Mouse (Mus musculus): ENCODE data around the gene Pot1a.

Gene Pot1a

DNA sequence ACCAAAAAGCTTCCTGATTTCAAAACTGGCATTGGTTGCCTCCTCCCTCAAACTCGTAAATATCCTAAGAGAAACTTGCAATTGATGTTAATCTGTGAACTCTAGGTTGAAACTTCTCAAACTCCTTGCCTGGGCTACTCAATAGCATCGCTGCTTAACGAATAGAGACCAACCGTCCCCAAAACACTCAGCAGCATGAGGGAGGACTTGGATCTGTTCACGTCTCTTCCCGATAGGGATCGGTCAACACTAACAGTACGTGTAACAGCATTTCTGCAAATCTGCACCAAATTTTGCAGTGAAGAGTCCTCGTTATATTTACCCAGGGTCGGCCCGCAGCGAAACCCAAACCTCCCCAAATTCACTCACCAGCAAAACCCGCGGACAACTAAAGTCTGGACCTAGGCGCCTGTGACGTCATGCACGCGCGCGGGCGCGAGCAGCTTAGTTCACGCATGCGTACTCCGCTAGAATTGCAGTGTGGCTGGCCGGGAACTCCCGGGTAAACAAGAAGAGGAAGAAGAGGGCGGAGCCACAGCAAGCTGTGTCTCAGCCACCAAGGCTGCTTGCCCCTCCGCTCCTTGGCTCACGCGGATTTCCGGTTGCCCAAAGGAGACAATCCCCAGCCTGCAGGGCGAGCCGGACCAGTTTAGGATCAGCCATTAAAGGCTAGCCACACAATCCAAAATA is at the start of gene Pot1a:
Gene Pot1a (minus strand): TSS at position 441 of the 690 bp plus-strand sequence.
- CTCF ChIA-PET: no interaction called here

DNA sequence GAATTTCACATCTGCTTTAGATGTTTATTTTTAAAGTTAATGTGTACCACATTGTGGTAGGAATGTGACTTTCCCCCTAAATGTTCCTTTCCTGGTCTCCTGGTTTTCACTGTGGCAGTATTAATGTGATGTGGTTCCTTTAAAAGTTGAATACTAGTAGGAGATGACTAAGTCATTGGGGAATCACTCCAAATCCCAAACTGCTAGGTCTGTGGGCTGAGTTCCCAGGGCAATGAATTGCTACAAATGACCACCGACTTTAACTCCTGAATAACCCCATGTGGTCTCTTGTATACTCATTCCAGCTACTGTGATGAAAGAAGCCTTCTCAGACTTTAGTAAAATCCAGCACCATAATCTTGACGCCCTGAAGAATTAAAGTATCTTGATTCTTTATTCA is 27.2 kb upstream of the Pot1a start:
- CTCF ChIA-PET: no interaction called here

DNA sequence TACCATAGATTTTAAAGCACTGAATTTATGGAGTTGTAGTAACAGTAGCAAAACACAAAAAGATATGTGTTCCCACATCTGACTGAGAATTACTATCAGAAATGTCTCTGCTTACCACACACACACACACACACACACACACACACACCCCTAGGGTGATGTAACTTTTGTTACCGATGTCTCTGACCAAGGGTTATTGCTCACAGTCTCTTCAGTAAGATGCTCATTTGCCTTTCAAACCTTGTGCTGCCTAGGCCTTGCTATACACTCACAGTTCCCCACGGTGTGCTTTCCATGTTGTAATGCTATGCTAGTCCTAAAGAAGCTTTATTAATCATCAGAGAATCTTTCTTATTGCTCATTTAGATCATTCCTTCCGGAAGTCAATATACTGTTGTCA is 3.0 kb downstream of the Pot1a start:
- CTCF ChIA-PET: no interaction called here

DNA sequence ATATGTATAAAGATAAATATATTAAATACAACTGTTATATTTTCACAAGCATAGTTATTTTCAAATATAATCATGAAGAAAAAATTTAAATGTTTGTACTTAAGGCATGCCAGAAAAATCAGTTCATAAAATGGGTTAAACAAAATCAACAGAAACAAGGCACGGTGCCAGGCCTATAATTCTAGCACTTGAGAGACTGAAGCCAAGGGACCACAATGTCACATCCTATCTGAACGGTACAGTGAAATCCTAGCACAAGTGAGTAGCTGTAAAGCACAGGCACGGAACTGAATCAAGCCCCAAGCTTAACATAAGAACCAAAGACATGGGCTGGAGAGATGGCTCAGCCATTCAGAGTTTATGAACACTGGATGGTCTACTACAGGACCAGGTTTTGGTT is 6.8 kb downstream of the Pot1a start:
- CTCF ChIA-PET: no interaction called here

DNA sequence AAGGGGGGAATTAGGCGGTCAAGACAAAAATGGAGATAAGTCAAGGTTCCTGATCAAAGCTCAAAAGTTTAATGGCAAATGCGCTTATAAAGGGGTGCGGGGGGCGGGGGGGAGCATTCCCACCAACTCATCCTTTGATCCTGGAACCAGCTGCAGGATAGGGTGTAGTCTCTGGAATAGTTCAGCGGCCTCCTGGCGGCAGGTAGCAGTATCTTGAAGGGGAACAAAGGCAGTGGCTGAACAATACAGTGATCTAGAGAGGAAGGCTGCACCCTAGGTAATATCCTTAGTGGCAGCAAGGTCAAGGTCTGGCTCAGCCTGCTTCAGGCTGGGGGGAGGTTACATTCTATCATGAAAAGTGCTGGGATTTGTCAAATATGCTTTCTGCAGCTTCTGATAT is 7.8 kb downstream of the Pot1a start:
- CTCF ChIA-PET: no interaction called here

DNA sequence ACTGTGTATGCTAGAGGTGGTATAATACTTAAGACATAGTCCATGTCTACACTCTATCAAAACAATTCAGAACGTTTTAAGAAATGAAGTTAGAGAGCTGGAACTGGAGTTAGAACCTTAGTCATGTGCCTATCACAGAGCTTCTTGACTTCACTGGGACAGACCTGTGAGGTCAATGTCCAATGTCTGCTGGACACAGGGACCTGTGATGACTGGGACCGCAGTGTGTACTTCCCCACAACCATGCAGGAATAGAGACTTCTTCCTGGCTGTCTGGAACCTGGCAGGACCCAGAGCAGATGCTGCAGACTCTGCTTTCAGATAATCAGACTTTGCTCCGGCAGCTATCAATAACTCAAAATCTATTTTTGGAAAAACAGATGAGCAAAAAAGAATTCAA is 40.8 kb downstream of the Pot1a start:
- CTCF ChIA-PET: no interaction called here

DNA sequence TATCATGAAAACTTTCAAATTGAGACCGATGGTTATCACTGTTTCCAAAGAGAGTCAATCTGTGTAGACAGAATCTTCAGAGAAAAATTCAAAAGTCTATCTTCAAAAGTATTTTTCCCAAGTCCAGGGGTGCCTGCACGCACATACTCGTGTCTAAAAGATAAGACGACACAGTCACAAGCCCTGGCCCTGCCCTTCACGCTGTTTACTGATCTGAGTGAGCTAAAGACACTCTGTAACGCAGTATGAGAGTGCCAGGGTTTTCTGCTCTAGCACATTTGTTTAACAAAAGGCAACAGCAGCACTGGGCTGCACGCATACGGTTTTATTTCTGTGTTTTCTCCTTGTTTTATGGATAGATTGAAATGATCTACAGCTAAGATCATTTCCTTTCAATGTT is 41.5 kb downstream of the Pot1a start:
- CTCF ChIA-PET: no interaction called here

DNA sequence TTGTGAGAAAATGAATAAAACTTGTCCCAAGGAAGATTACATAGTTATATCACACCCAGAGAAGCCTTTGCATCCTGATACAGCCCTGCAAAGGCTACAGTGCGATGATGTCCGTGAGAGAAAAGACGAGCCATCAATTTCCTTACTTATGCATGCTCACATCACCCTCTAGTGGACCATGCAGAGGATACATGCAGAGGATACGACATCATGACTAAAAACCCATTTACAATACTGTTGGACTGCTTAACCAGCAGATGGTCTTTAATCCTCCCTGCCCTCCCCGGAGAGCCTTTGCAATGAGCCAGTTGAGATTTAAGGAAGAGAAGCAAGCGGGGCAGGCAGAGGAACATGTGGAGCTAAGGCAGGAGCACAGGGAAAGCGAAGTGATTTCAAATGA is 42.0 kb downstream of the Pot1a start:
- CTCF ChIA-PET: no interaction called here

DNA sequence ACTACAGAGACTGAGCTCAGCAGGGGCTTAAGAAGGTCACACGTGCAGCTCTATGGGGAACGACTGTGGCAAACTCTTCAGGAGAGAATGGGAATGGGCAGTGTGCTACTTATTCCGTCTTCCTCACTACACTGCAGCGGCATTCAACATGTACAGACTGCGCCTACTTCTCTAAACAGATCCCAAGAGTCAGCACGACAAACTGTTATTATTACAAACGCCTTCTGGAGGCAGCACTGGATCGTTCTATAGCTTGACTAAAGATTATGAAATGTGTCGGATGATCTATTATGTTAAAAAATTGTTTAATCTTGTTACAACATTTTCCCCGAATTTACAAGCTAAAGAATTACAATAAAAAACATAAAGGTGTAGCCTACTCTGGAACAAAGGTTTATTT is 42.8 kb downstream of the Pot1a start:
- CTCF ChIA-PET: no interaction called here

DNA sequence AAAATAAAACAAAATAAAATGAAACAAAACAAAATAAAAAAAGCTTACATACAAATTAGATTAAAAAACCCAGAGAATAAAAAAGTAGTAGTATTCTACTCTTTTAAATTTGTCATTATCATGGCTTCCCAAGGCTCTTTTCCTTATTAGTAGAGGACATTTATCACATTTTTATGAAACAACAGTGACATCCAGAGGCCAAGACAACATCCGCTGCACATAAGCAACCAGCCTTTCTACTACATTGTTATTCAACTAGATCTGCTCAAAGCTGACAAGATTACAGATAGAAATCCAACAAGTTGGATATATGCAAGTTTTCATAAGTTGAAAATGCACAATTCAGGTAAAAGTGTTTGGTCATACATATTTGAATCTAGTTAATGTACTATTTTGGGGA is 56.4 kb downstream of the Pot1a start:
- CTCF ChIA-PET: no interaction called here

DNA sequence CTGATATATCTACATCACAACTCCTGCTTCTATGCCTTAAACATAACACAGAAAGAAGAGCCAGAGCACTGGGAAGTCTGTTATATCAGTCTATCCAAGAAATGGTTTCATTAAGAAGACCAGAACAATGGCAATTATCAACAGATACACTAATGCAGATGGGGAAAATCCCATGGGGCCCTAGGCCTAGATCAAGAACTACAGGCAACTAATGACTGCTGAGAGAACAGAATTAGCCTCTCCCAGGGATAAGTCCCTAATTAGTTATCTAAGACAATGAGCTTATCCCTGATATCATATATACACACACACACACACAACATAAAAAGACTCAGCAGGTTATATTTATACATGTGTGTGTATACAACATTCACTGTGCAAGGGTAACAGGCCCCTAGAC is 72.5 kb downstream of the Pot1a start:
- CTCF ChIA-PET: no interaction called here

DNA sequence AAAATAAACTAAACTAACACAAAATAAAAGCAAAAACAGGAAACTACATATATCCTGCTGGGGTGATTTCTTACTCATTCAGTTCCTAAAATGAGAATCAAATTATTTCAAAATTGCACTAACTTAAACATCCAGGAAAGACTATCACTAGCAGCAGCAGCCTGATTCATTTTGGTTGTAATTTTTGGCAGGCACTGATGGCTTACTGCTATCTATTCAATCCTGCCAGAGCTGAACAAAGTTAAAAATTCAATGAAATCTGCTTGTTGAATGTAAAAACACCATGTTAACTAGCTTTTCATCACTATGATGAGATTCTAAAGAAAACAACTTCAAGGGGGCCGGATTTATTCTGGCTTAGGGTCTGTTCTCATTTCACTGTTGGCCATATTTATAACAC is 82.5 kb downstream of the Pot1a start:
- CTCF ChIA-PET: no interaction called here

DNA sequence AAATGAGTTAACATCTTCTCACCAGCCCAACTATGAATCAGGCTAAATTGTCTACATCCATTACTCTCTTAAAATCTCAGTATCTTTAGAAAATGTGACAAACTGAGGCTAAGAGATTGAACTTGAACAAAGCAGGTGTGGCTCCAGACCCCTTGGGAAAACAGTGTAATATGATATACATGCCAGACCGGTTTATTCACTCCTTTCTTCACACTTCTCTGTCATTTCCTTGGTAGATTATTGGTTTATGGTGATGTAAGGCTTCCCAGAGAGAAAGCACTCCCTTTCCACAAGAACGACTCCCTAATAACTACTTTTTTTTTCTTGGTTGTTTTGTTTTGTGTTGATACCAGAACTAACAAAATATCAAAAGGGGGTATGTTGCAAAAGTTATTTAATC is 98.4 kb downstream of the Pot1a start:
- CTCF ChIA-PET: no interaction called here

DNA sequence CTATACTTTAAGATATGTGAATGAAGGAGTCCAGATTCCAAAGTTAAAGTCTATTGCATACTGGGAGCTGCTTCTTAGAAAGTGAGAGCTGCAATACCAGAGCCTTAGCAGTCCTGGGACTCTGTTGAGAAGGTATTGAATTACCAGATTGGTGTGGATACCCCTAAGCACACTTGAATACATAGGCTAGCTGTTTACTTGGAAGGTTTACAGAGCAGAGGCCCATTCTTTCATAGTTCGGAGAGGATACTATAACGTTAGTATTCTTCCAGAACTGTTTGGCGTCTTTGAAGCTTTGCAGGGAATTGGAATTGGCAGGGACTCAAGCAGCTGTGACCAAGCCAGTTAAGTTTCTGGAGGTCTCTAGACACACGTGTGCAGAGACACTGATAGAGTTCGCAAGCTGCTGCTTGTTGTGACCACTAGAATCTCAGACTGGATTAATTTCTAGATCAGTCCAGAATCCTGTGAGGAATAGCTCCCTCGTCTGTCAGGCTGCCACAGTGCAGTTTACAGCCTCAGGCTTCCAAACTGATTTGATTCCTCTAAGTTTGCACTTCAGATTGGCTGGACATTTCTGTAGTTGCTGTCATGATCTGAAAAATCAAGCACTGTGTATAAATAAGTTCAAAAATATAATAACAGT is 99.7 kb downstream of the Pot1a start:
- CTCF ChIA-PET: no interaction called here

DNA sequence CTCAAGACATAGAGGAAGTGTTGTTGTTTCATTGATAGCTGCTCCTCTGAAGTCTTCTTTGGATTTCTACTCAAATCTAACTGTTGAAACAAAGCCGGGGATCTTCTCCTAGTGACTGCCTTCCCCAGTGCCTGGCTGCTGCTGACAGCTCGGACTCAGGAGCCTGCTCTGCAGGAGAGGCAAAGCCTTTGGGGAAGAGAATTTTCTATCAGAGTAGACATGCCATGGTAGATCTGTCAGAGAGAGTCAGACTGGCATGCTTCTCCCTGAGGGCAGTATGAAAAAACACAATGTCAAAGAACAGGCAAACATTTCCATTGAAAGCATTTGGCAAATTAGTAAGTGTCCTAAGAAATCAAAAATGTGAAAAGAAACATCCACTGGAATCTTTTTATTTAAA is 109.1 kb downstream of the Pot1a start:
- CTCF ChIA-PET: no interaction called here

All from spleen, embryonic (tissue).